Mouse (Mus musculus): ENCODE data around the gene Dbn1. TPM values are rescaled to one million over a fixed set of nuclear protein-coding genes. Genes with fewer than 3 reads are reported as not detected.

Gene Dbn1
- polyA plus RNA-seq, 1 experiment from 2014 or later, result 482 TPM

DNA sequence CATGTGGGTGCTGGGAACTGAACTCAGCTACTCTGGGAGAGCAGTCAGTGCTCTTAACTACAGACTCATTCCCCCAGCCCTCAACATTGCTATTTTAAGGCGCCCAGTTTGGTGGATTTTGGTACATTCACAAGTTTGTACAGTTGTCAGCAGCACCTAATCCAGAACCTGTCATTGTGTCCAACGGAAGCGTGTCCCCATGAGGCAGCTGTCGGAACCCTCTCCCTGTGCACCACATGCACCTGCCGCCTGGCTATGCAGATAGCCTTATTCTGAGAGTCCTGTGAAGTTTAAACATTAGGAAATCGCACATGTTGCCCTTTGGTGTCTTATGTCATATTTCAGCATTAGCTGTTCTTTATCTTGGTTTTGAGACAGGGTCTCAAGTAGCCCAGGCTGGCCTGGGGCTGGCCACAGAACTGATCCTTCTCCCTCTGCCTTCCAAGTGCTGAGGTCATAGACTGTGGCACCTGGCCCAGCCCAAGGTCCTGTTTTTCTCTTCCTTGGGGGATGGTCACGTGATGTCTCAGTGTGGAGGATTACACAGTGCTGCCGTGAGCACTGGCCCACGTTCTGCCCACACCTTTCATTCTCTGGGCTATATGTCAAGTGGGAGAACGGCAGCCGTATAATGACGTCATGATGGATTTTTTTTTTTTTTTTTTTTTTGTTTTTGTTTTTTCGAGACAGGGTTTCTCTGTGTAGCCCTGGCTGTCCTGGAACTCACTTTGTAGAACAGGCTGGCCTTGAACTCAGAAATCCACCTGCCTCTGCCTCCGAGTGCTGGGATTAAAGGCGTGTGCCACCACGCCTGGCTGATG is 38.0 kb upstream of the Dbn1 start:
- no peak overlapping the region for H3K27ac ChIP-seq (ENCODE audit: low read depth, low read length)
- H3K36me3 ChIP-seq (ENCODE audit: control insufficient read depth, insufficient read depth, low read length), result peaks cover 7% of the 10 kb centered on the region; the same call in 1 of the 2 replicates
- no peaks in the 10 kb centered on the region for H3K27me3 ChIP-seq (replicated peaks; ENCODE audit: control insufficient read depth, insufficient read depth, low read length)
- no peak for ATAC-seq
- H3K4me2 ChIP-seq (ENCODE audit: low read length), result no peak overlapping the region
- no peaks in the 10 kb centered on the region for H3K9me3 ChIP-seq (ENCODE audit: control insufficient read depth, low read length)
- no peak overlapping the region for H3K9ac ChIP-seq (ENCODE audit: low read depth, low read length)
- 83% methylated on average over 16 of the region's 16 CpGs for WGBS
- no peak overlapping the region for H3K4me3 ChIP-seq (ENCODE audit: low read length)
- H3K4me1 ChIP-seq (ENCODE audit: control insufficient read depth, insufficient read depth, low read depth, low read length), result no peaks in the 10 kb centered on the region

DNA sequence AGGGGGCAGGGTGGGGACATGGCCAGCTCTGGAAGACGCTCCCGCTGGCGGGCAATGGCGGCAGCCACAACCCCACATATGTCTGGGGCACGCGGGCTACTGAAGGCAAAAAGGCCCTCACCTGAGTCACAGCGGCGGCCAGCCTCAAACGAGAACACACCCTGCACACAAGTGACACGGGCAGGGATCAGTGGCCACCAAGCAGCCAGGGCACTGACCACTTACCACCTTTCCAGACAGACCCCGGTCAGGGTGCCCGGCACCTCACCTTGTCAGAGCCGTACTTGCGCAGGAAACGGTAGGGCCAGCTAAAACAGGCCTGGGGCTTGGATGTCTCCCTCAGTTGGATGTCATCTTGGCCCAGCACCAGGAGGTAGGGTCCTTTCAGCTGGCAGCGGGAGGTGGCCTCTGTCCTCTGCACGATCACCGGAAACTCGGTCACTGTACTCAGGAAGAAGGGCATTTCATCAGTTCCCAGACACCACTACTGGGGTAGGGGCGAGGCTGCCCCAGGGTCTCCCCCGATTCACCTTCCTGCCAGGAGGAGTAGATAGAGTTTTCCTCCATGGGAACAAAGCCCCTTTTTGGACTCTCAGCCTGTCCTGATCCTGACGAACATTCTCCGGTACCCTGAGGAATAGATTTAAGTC is 36.2 kb upstream of the Dbn1 start:
- H3K36me3 ChIP-seq (ENCODE audit: control insufficient read depth, insufficient read depth, low read length), result no peaks in the 10 kb centered on the region
- H3K27me3 ChIP-seq (replicated peaks; ENCODE audit: control insufficient read depth, insufficient read depth, low read length), result no peaks in the 10 kb centered on the region
- no peaks in the 10 kb centered on the region for H3K9me3 ChIP-seq (ENCODE audit: control insufficient read depth, low read length)
- no peaks in the 10 kb centered on the region for H3K4me1 ChIP-seq (ENCODE audit: control insufficient read depth, insufficient read depth, low read depth, low read length)
- WGBS, result 86% methylated on average over 23 of the region's 23 CpGs
- H3K27ac ChIP-seq (ENCODE audit: low read depth, low read length), result no peak overlapping the region
- no peak overlapping the region for H3K4me2 ChIP-seq (ENCODE audit: low read length)
- no peak for ATAC-seq
- no peak overlapping the region for H3K9ac ChIP-seq (ENCODE audit: low read depth, low read length)
- H3K4me3 ChIP-seq (ENCODE audit: low read length), result no peak overlapping the region

DNA sequence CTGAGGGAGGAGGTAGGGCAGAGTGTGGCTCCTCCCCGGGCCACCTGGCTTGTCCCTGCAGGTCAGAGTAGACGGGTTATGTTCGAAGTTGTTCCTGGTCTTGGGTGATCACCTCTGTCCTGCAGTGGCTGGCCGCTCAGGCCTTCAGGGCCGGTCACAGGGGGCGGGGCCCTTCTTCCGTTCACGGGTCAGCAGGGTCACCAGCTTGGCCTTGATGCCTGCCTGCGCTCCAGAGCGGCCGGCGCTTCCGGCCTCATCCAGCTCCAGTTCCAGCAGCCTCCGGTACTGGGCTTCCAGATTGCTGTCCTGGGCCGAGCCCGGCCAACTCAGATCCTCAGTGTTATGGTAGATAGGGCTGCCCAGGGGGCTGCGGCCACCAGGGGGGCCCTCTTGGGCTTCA is 35.4 kb upstream of the Dbn1 start:
- 67% methylated on average over 17 of the region's 17 CpGs for WGBS
- Histone ChIP-seq H3K9ac (ENCODE audit: low read depth, low read length) (no peak overlapping the region), H3K4me2 (ENCODE audit: low read length) (no peak overlapping the region), H3K9me3 (ENCODE audit: control insufficient read depth, low read length) (no peaks in the 10 kb centered on the region), H3K36me3 (ENCODE audit: control insufficient read depth, insufficient read depth, low read length) (no peaks in the 10 kb centered on the region), H3K4me1 (ENCODE audit: control insufficient read depth, insufficient read depth, low read depth, low read length) (no peaks in the 10 kb centered on the region), H3K4me3 (ENCODE audit: low read length) (no peak overlapping the region), H3K27me3 (replicated peaks; ENCODE audit: control insufficient read depth, insufficient read depth, low read length) (no peaks in the 10 kb centered on the region), H3K27ac (ENCODE audit: low read depth, low read length) (no peak overlapping the region)
- peak; percentile 18; the same call in 1 of the 2 replicates for ATAC-seq

DNA sequence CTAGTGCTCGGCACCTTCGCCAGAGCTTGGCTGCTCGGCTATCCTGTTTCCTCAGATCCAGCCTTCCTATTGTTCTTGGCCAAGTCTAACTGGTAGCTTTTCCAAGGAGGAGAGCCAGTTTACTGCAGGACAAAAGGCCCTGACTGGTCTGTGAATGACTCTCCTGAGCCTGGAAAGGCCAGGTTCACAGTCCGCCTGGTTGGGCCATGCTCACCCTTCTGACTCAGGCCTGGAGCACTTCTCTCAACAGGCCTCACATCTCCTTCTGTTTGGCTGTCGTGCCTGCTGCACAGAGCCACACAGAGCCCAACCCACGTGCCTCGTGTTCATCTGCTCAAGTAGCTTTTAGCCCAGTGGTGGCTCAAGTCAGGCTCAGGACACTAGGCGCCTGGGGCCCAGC is 34.8 kb upstream of the Dbn1 start:
- ATAC-seq, result no peak
- Histone ChIP-seq H3K4me2 (ENCODE audit: low read length) (no peak overlapping the region), H3K9me3 (ENCODE audit: control insufficient read depth, low read length) (no peaks in the 10 kb centered on the region), H3K27me3 (replicated peaks; ENCODE audit: control insufficient read depth, insufficient read depth, low read length) (no peaks in the 10 kb centered on the region), H3K4me3 (ENCODE audit: low read length) (no peak overlapping the region), H3K36me3 (ENCODE audit: control insufficient read depth, insufficient read depth, low read length) (no peaks in the 10 kb centered on the region), H3K27ac (ENCODE audit: low read depth, low read length) (no peak overlapping the region), H3K9ac (ENCODE audit: low read depth, low read length) (no peak overlapping the region), H3K4me1 (ENCODE audit: control insufficient read depth, insufficient read depth, low read depth, low read length) (no peaks in the 10 kb centered on the region)
- WGBS, result 54% methylated on average over 8 of the region's 8 CpGs

DNA sequence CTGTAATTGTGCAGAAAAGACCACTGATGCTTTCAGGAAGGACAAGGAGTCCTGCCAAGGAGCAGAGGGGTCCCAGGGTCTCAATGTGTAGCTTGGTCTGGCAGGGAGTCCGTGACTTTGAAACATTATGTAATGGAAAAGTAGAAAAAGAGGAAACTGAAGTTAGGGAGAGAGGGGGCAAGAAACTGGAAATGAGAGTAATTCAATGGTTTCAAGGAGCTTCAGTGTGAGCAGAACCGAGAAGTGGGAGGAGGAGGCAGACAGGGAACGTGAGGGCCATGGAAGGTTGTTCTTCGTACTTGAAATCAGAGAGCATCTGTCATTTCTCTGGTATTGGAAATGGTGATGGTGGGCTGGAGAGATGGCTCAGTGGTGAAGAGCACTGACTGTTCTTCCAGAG is 31.7 kb upstream of the Dbn1 start:
- H3K27me3 ChIP-seq (replicated peaks; ENCODE audit: control insufficient read depth, insufficient read depth, low read length), result 0 out of 2 replicates have a peak, but pooled peaks cover 3% of the 10 kb centered on the region
- no peaks in the 10 kb centered on the region for H3K36me3 ChIP-seq (ENCODE audit: control insufficient read depth, insufficient read depth, low read length)
- 81% methylated on average over 4 of the region's 4 CpGs for WGBS
- H3K4me2 ChIP-seq (ENCODE audit: low read length), result no peak overlapping the region
- no peak overlapping the region for H3K27ac ChIP-seq (ENCODE audit: low read depth, low read length)
- no peaks in the 10 kb centered on the region for H3K4me1 ChIP-seq (ENCODE audit: control insufficient read depth, insufficient read depth, low read depth, low read length)
- H3K4me3 ChIP-seq (ENCODE audit: low read length), result no peak overlapping the region
- H3K9me3 ChIP-seq (ENCODE audit: control insufficient read depth, low read length), result no peaks in the 10 kb centered on the region
- H3K9ac ChIP-seq (ENCODE audit: low read depth, low read length), result no peak overlapping the region
- ATAC-seq, result no peak

DNA sequence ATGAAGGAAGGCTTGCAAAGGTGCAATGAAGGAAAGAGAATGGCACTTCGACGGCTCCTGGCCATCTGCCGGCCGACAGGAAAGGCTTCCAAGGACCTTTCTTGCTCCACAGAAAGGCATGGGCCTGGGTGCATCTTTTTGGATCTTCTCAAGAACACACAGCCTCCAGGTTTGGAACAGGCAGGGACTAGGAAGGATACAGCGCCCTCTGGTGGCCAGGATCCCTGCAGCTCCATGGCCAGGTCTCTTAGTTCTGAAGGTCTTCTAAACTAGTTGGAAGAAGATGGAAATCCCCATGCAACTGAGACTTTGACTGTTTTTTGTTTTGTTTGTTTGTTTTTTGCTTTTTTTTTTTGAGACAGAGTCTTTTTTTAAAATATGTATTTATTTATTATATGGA is 29.0 kb upstream of the Dbn1 start:
- Histone ChIP-seq H3K4me1 (ENCODE audit: control insufficient read depth, insufficient read depth, low read depth, low read length) (peaks cover 8% of the 10 kb centered on the region), H3K27me3 (replicated peaks; ENCODE audit: control insufficient read depth, insufficient read depth, low read length) (0 out of 2 replicates have a peak, but pooled peaks cover 3% of the 10 kb centered on the region), H3K27ac (ENCODE audit: low read depth, low read length) (no peak overlapping the region), H3K9me3 (ENCODE audit: control insufficient read depth, low read length) (no peaks in the 10 kb centered on the region), H3K9ac (ENCODE audit: low read depth, low read length) (no peak overlapping the region), H3K36me3 (ENCODE audit: control insufficient read depth, insufficient read depth, low read length) (no peaks in the 10 kb centered on the region), H3K4me3 (ENCODE audit: low read length) (no peak overlapping the region), H3K4me2 (ENCODE audit: low read length) (no peak overlapping the region)
- no peak for ATAC-seq
- 7% methylated on average over 5 of the region's 5 CpGs for whole genome bisulfite sequencing

DNA sequence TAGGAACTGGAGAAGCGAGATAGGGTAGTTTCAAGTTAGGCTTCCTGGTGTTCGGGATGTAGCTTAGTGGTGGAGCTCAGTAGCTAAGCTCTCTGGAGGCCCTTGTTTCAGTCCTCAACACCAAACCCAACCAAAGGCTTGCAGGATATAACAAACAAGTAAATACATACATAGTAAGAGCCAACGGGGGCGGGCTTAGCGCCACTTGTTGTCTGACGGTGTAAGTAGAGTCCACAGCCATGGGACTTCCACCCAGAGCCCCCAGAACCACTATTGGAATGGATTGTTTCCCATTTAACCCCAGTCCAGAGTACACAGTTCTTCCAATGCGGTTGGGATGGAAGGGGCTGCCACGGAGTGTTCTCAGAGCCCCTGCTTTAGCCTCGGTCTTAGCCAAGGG is 25.9 kb upstream of the Dbn1 start:
- Histone ChIP-seq H3K27me3 (replicated peaks; ENCODE audit: control insufficient read depth, insufficient read depth, low read length) (0 out of 2 replicates have a peak, but pooled peaks cover 3% of the 10 kb centered on the region), H3K4me1 (ENCODE audit: control insufficient read depth, insufficient read depth, low read depth, low read length) (peaks cover 25% of the 10 kb centered on the region), H3K36me3 (ENCODE audit: control insufficient read depth, insufficient read depth, low read length) (peaks cover 4% of the 10 kb centered on the region), H3K4me3 (ENCODE audit: low read length) (peak overlapping the region; percentile 87), H3K4me2 (ENCODE audit: low read length) (peak overlapping the region; percentile 87), H3K9me3 (ENCODE audit: control insufficient read depth, low read length) (no peaks in the 10 kb centered on the region), H3K27ac (ENCODE audit: low read depth, low read length) (no peak overlapping the region), H3K9ac (ENCODE audit: low read depth, low read length) (peak overlapping the region; percentile 97; the same call in 1 of the 2 replicates)
- ATAC-seq, result no peak
- WGBS, result 37% methylated on average over 9 of the region's 9 CpGs

DNA sequence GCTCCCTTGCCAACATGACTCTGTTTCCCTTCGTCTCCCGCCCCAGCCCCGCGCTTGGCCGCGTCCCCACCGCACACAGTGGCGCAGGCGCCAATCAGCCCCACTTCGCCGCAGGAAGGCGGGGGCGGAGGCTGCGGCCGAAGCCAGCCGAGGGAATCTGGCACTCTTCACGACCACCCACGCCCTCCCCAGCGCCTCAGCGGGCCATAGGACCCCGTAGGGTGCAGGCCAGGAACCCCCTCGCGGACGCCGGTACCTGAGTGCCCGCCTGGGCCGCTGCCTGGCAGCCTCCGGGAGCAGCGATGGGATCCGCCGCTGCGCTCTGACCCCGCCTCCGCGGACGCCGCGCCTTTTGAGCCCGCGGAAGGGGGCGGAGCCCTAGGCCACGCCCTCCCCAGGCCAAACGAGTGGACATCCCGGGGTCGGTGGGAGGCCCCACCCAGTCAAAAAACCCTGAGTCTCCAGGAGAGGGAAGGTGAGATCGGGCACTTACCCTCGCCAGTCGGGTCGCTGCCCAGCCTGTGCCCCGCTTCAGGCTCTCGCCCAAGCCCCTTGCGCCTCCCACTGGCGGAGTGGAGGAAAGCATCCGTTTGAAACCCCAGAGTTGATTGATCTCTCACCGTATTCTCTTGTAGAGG is 25.3 kb upstream of the Dbn1 start, which contains the start of gene Pdlim7:
Pdlim7 (minus strand) TSS at position 566 of the 638 bp plus-strand sequence.
- Histone ChIP-seq H3K36me3 (ENCODE audit: control insufficient read depth, insufficient read depth, low read length) (peaks cover 8% of the 10 kb centered on the region), H3K4me1 (ENCODE audit: control insufficient read depth, insufficient read depth, low read depth, low read length) (peaks cover 25% of the 10 kb centered on the region), H3K9me3 (ENCODE audit: control insufficient read depth, low read length) (no peaks in the 10 kb centered on the region), H3K27me3 (replicated peaks; ENCODE audit: control insufficient read depth, insufficient read depth, low read length) (0 out of 2 replicates have a peak, but pooled peaks cover 3% of the 10 kb centered on the region), H3K4me2 (ENCODE audit: low read length) (peak within 1 kb of the TSS; percentile 87), H3K4me3 (ENCODE audit: low read length) (peak within 1 kb of the TSS; percentile 87), H3K27ac (ENCODE audit: low read depth, low read length) (peak within 1 kb of the TSS; percentile 87), H3K9ac (ENCODE audit: low read depth, low read length) (peak within 1 kb of the TSS; percentile 97)
- peak; percentile 85 for ATAC-seq
- WGBS, result under 1% methylated on average over 49 of the region's 55 CpGs

Measured in hindbrain, embryonic 16.5 days (tissue).